Mouse (Mus musculus) small intestine, adult 2 months (tissue): ENCODE data around the gene Cfap58.

Source experiments
- CTCF ChIP-seq: fragments of 200-500 bp; IDR thresholded peaks from 2 replicates; pipeline ENCODE4 v1.5.1; 2012; ENCODE audit warnings: low read depth, mild to moderate bottlenecking, control low read depth, inconsistent platforms, low read length, moderate library complexity, mixed read lengths; ENCODE audit not compliant: insufficient replicate concordance, insufficient read length; ENCODE audit errors: extremely low read depth
- POLR2A ChIP-seq: fragments of 200-500 bp; IDR thresholded peaks from 2 replicates; pipeline ENCODE4 v1.6.1; 2012; ENCODE audit warnings: low read depth, mild to moderate bottlenecking, control low read depth, inconsistent platforms, low read length, moderate library complexity

- TF ChIP-seq CTCF (no peak), POLR2A (no peak)
These were observed 29.9 kb upstream of the Cfap58 start for GRCm38 (mm10) chr19:47907596-47907995.
